Mouse (Mus musculus) neural tube, embryonic 14.5 days (tissue): Measurements from ENCODE around the gene Ube2dnl2. TPM values are rescaled to one million over a fixed set of nuclear protein-coding genes. Genes with fewer than 3 reads are reported as not detected.

Experiments
- ATAC-seq: fragments of 200-750 bp; cut with Nextera tagmentation; 2 replicates; pipeline ENCODE4 v1.8.0; 2017; ENCODE audit warnings: low read depth, mild to moderate bottlenecking, moderate TSS enrichment, moderate library complexity
- H3K27ac ChIP-seq: fragments of 300-500 bp; sonication (generic); 2 replicates; pipeline ENCODE4 v1.5.1; 2014; ENCODE audit warnings: low read depth, mild to moderate bottlenecking, control low read depth, low read length, moderate library complexity, mixed read lengths
- H3K27me3 ChIP-seq: fragments of 300-500 bp; sonication (generic); 2 replicates; pipeline ENCODE4 v1.6.1; 2014; ENCODE audit warnings: low read length; ENCODE audit not compliant: control insufficient read depth, insufficient read depth
- H3K36me3 ChIP-seq: fragments of 300-500 bp; sonication (generic); 2 replicates; pipeline ENCODE4 v1.6.1; 2014; ENCODE audit warnings: low read length, mixed read lengths; ENCODE audit not compliant: control insufficient read depth, insufficient read depth
- H3K4me1 ChIP-seq: fragments of 300-500 bp; sonication (generic); 2 replicates; pipeline ENCODE4 v1.6.1; 2014; ENCODE audit warnings: low read length; ENCODE audit not compliant: control insufficient read depth, insufficient read depth
- H3K4me2 ChIP-seq: fragments of 300-500 bp; sonication (generic); 2 replicates; pipeline ENCODE4 v1.6.1; 2014; ENCODE audit warnings: mild to moderate bottlenecking, low read depth, low read length, control low read depth
- H3K4me3 ChIP-seq: fragments of 300-500 bp; sonication (generic); 2 replicates; pipeline ENCODE4 v1.5.1; 2014; ENCODE audit warnings: low read depth, low read length, control low read depth, mixed read lengths
- H3K9ac ChIP-seq: fragments of 300-500 bp; sonication (generic); replicated peaks from 2 replicates; pipeline ENCODE4 v1.6.1; 2014; ENCODE audit warnings: low read depth, mild to moderate bottlenecking, control low read depth, low read length, mixed read lengths
- H3K9me3 ChIP-seq: fragments of 300-500 bp; sonication (generic); 2 replicates; pipeline ENCODE4 v1.6.1; 2016; ENCODE audit warnings: low read length; ENCODE audit not compliant: control insufficient read depth
- WGBS: fragments of 180-500 bp; shearing (Covaris S2); extraction: QIAGEN DNeasy Blood & Tissue Kit; methylation state at CpG from one replicate; pipeline ENCODE4 v1.1.7; 2014; 5-methylcytosine and 5-hydroxymethylcytosine counted together
- polyA plus RNA-seq: library from polyadenylated mRNA; unstranded; fragments of >200 nt; fragmentation: Nextera tagmentation; extraction: Ambion mirVana; gene quantifications from 2 replicates; pipeline ENCODE4 v1.2.1, GENCODE M21; 2014

Ube2dnl2 gene
- polyA plus RNA-seq = not detected in 2 replicates

DNA sequence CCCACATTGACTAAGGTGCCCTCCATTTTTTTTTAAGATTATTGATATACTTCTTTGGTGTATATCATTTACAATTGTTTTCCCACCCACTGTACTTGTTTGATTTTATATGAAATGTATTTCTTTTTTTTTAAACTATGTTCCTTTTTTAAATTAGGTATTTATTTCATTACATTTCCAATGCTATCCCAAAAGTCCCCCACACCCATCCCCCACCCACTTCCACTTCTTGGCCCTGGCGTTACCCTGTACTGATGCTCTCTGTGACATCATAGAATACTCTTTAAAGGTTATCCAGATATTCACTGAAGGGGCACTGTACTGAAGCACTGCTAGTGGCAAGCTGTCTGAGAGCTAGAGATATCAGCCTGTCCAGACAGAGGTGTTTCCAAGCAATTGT is at the start of gene Ube2dnl2:
Gene Ube2dnl2 (plus strand): TSS at position 301 of the 400 bp plus-strand sequence.
- H3K4me2 ChIP-seq = no peak within 1 kb of the TSS
- no peaks in the 10 kb centered on the region for H3K9me3 ChIP-seq
- no peaks in the 10 kb centered on the region for H3K36me3 ChIP-seq
- H3K4me1 ChIP-seq = no peaks in the 10 kb centered on the region
- 92% methylated on average over 1 of the region's 1 CpGs for WGBS
- H3K27me3 ChIP-seq = no peaks in the 10 kb centered on the region
- no peak within 1 kb of the TSS for H3K27ac ChIP-seq
- ATAC-seq = no peak
- H3K4me3 ChIP-seq = no peak within 1 kb of the TSS
- no peak within 1 kb of the TSS for H3K9ac ChIP-seq

DNA sequence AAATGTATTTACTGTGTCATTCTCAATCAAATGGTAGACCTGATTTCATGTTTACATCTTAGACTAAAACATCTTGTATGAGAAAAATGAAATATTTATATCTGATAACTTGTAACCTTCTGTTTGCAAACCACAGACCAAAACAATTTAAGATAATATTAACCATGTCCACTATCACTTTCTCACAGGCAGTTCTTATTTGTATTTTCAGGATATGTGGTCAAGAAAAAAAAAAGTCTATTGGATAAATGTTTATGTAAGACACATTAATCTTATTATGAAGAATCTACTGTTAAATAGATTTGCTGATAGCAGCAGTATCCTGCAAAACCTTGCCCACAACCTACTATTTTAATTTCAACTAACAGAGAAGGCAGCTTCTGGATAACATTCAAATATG is 11.9 kb upstream of the Ube2dnl2 start:
- no peak overlapping the region for H3K9ac ChIP-seq
- H3K4me3 ChIP-seq = no peak overlapping the region
- no peaks in the 10 kb centered on the region for H3K27me3 ChIP-seq
- H3K36me3 ChIP-seq = no peaks in the 10 kb centered on the region
- ATAC-seq = no peak
- no peaks in the 10 kb centered on the region for H3K4me1 ChIP-seq
- H3K4me2 ChIP-seq = no peak overlapping the region
- no peak overlapping the region for H3K27ac ChIP-seq
- no peaks in the 10 kb centered on the region for H3K9me3 ChIP-seq

DNA sequence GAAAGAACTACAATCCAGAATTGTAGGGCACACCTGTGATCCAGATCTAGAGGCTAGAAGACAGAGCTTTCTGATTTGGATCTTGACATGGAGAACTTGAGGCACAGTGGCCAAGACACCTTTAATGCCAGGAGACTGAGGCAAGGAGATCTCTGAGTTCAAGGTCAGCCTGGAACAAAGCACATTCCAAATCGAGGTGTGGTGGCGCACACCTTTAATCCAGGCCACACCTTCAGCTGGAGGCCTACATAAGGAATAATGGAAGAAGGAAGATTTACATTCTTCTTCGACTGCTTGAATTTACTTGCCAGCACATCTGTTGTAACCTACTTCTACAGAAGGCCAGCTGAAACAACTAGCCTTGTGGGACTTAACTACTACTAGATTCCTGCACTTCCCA is 9.9 kb upstream of the Ube2dnl2 start:
- H3K36me3 ChIP-seq = no peaks in the 10 kb centered on the region
- H3K9ac ChIP-seq = no peak overlapping the region
- 90% methylated on average over 3 of the region's 3 CpGs for WGBS
- ATAC-seq = no peak
- no peaks in the 10 kb centered on the region for H3K27me3 ChIP-seq
- H3K27ac ChIP-seq = no peak overlapping the region
- no peaks in the 10 kb centered on the region for H3K9me3 ChIP-seq
- no peak overlapping the region for H3K4me3 ChIP-seq
- no peak overlapping the region for H3K4me2 ChIP-seq
- no peaks in the 10 kb centered on the region for H3K4me1 ChIP-seq

DNA sequence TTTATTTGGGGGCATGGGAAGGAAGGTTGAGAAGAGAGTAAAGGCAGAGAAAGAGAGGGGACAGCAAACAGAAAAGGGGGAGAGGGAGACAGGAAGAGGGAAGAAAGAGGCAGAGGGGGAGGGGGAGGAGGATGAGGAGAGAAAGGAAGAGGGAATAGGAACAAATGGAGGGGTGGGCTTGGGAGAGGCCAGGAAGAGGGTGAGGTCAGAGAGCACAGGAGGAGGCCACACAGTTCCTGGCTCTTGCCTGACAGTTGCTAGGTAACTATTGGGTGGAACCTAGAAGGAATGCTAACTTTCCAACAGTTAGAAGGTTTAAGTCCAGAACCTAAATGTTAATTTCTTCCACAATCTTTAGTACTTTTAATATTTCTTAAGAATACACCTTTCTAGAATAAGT is 4.0 kb upstream of the Ube2dnl2 start:
- H3K4me3 ChIP-seq = no peak overlapping the region
- no peak overlapping the region for H3K27ac ChIP-seq
- H3K36me3 ChIP-seq = no peaks in the 10 kb centered on the region
- H3K9me3 ChIP-seq = no peaks in the 10 kb centered on the region
- H3K4me1 ChIP-seq = no peaks in the 10 kb centered on the region
- no peaks in the 10 kb centered on the region for H3K27me3 ChIP-seq
- no peak for ATAC-seq
- no peak overlapping the region for H3K4me2 ChIP-seq
- H3K9ac ChIP-seq = no peak overlapping the region

DNA sequence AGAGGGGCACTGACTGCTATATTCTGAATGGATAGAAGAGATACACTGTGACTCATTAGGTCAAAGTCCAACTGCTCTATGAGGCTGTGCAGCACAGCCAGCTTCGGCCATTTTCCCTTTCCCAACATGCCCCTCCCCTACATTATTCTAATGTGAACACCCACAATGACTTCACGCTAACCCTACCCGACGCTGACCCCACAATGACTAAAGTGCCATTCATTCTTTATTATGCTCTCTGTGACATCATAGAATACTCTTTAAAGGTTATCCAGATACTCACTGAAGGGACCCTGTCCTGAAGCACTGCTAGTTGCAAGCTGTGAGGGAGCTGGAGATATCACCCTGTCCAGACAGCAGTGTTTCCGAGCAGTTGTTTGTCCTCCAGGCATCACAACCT is 2.7 kb upstream of the Ube2dnl2 start, which contains the start of gene Ube2dnl1:
Gene Ube2dnl1 (plus strand): TSS at position 301 of the 400 bp plus-strand sequence.
- no peaks in the 10 kb centered on the region for H3K27me3 ChIP-seq
- H3K4me2 ChIP-seq = no peak within 1 kb of the TSS
- ATAC-seq = no peak
- 79% methylated on average over 5 of the region's 5 CpGs for WGBS
- H3K4me3 ChIP-seq = no peak within 1 kb of the TSS
- no peaks in the 10 kb centered on the region for H3K36me3 ChIP-seq
- no peaks in the 10 kb centered on the region for H3K9me3 ChIP-seq
- no peak within 1 kb of the TSS for H3K27ac ChIP-seq
- no peak within 1 kb of the TSS for H3K9ac ChIP-seq
- H3K4me1 ChIP-seq = no peaks in the 10 kb centered on the region

DNA sequence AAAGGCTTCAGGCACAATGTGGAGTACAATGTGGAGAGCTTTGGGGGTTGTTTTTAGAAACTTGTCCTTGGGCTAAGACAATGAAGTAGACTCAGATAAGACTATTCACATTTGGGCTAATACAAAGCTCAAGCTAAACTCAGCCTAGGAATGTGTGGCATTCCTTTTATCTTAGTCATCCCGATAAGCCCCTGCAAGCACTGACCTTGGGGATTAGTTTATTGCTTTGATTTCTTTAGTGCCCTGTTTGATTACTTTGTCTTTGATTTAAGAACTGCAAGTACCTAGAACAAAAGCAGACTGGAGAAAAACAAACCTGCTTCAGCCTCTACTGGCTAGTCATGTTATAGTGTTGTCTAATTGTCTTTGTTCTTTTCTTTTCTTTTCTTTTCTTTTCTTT is 47.7 kb downstream of the Ube2dnl2 start:
- no peak overlapping the region for H3K4me2 ChIP-seq
- WGBS = 27% methylated on average over 1 of the region's 1 CpGs
- no peak overlapping the region for H3K4me3 ChIP-seq
- H3K4me1 ChIP-seq = no peaks in the 10 kb centered on the region
- no peaks in the 10 kb centered on the region for H3K9me3 ChIP-seq
- H3K27me3 ChIP-seq = no peaks in the 10 kb centered on the region
- no peak overlapping the region for H3K9ac ChIP-seq
- no peaks in the 10 kb centered on the region for H3K36me3 ChIP-seq
- H3K27ac ChIP-seq = no peak overlapping the region
- ATAC-seq = no peak

Other genes starting within 250 kb of the Ube2dnl2 start
- not detected in 2 replicates for gene Ube2dnl1, start 2.6 kb upstream of the Ube2dnl2 start, polyA plus RNA-seq